Mouse (Mus musculus) thymus, postnatal 14 days (tissue): Measurements from ENCODE around the gene Cdca5.
"Not testable (repeated sequence)": the region's sequence is repeated elsewhere in the genome, so short reads cannot be mapped to it uniquely, and the experiment has no call there.

Experiments used
- DNase-seq: peaks from one replicate; pipeline ENCODE4 v3.0.0; 2021

Cdca5 gene

GRCm38 (mm10) chr19:6084478-6085248 lies at the start of gene Cdca5, which contains the start of gene Zfpl1:
Cdca5 (plus strand) TSS chr19:6084983.
Zfpl1 (minus strand) TSS chr19:6084956.
- DNase-seq: peak; percentile 96

- DNase-seq: no peak
These were observed 48.7 kb upstream of the Cdca5 start for GRCm38 (mm10) chr19:6035966-6036585.

- no peak for DNase-seq
These were observed 47.1 kb upstream of the Cdca5 start for GRCm38 (mm10) chr19:6037695-6038094.

DNA sequence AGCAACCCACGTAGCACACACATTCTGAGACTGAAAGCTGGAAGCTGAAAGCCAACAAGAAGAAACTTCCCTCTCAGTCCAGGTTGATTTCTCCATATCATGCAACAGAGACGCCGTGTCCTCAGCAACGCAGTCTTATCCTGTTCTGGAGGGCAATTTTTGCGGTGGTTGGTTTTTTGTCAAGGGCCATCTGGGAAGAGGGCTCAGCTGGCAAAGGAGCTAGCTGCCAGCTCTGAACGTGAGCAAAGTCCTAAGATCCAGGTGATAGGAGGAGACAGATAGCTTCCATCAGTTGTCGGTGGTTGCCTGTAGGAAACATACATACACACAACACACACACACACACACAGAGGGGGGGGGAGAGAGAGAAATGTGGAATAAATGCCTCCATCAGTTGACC lies 46.5 kb upstream of the Cdca5 start:
- DNase-seq: no peak

DNA sequence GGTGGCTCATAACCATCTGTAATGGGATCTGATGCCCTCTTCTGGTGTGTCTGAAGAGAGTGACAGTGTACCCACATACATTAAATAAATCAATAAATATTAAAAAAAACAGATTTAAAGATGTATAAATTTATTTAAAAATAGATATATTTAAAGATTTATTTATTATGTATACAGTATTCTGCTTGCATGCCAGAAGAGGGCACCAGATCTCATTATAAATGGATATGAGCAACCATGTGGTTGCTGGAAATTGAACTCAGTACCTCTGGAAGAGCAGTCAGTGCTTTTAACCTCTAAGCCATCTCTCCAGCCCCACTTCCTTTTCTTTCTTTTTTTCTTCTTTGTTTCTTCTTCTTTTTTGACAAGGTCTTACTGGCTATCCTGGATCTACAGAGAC lies 44.8 kb upstream of the Cdca5 start:
- DNase-seq: no peak

- no peak for DNase-seq
These were observed 42.5 kb upstream of the Cdca5 start for GRCm38 (mm10) chr19:6042293-6042692.

DNA sequence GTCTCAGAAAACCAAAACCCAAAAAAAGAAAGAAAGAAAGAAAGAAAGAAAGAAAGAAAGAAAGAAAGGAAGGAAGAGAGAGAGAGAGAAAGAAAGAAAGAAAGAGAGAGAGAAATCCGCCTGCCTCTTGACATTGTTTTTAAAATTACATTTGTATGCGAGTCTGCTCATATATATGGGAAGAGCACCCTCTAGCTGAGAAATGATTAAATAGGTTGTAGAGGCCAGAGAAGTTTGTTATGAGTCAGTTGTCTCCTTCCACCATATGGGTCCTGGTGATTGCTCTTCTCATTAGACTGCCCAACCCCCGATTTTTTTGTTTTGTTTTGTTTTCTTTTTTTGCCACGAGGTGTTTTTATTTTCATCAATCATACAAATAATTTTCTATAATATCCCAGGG lies 40.7 kb upstream of the Cdca5 start:
- DNase-seq: not testable (repeated sequence)

DNA sequence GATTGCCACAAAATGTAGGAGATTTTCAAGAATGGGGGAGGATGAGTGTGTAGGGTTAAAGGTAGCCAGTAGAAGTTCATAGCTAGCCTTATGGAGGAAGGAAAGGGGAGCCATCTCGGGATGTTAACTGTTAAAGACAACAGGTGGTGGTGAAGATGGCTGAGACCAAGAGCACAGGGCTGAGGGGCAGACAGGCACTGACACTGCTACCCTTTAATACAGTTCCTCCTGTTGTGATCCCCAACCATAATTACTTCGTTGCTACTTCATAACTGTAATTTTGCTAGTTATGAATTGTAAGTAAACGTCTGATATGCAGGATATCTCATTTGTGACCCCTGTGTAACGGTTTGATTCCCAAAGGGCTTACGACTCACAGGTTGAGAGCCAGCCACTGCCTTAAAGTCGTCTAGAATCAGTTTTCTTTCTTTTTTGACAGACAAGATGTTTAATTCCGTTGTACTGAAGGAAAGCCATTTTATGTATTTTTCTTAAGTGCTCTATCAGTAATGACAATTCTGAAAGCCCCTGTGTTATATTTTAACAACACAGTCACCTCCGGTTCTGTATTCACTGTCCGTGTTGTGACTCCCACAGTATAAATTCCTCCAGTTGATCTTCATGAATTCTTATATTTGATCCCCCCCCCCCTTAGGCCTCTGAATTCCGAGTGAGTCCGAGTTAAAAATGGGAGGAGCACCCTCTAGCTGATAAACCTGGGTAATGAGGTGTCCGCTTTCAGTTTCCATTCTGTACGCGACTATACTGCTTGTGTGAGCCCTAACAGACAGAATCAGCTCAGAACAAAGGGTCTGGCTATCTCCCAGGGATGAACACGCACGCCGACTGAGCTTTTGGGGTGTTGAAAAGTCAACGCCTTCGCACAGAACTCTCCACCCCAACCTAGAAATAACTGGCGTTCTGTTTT lies 39.2 kb upstream of the Cdca5 start:
- DNase-seq: no peak

DNA sequence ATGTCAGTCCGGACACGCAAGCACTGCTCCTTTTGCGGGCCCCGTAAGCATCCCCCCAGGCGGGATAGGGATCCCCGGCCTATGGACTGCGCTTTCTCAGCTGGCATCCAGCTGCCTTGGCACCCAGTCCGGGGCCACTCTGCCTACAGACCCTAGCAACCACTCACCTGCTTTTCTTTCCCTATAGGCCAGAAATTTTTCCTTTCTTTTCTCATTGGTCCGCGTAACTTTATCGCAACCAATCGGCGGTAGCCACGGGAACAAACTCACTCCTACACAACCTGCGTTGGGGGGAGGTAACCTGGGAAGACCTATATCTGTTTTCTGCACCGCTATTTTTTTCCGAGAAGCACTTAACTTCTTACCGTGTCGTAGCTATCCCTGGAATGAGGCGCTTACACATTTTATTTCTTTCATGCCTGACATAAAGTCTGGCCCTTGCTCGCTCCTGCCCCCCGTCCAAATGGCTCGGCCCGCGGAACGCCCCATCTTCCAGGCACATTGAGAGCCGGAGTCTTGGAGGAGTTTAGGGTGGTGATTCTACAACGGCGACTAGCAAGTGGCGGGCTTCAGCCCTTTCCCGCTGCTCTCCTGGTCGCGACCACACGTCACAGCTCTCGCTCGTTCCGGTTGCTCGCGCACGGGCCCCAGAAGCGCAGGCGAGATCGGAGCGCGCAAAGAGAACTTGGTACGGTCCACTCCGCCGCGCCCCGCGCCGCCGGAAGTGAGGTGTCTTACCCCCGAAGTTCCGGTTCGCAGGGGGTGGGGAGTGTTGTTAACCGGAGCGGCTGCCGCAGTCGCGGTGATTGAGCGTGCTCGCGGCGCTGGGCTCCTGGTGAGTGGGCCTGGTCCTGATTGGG lies 38.3 kb upstream of the Cdca5 start, which contains the start of gene Syvn1:
Gene Syvn1 (plus strand): TSS at position 283 of the 860 bp plus-strand sequence.
- DNase-seq: peak; percentile 92

DNA sequence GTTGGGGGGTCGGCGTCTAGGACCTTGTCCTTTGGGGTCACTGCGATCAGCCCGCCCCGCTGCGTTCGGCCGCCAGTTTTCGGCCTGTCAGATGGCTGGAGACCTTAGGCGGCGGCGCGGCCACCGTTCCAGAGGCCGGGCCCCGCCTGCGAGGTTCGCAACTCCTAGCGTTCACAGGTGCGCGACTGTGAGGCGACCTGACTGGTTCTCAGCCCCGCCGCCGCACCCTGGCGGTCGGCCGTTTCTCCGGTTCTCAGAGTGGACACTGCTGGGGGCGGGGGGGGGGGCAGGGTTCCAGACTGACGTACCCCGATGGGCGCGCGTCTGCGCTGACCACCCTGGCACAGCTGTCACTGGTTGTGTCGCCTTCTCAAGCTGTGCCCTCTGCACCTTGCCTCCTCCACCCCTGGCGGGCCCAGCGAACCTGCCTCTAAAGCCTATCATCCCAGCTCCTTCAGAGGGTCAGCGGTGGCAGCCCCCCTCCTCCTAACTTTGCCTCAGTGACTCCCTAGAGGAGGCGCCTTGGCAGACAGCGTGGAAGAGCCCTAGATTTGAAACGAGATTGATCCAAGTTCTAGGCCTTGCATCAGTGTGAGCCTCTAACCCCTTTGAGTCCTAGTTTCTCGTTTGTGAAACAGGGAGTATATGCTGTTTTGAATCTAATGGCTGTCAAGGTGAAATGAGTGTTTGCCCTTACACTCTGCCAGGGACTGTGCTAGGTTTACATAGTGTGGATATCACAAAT lies 37.5 kb upstream of the Cdca5 start:
- DNase-seq: no peak

GRCm38 (mm10) chr19:6047899-6048166 lies 37.0 kb upstream of the Cdca5 start:
- no peak for DNase-seq

- no peak for DNase-seq
These were observed 35.9 kb upstream of the Cdca5 start for GRCm38 (mm10) chr19:6048681-6049410.

DNA sequence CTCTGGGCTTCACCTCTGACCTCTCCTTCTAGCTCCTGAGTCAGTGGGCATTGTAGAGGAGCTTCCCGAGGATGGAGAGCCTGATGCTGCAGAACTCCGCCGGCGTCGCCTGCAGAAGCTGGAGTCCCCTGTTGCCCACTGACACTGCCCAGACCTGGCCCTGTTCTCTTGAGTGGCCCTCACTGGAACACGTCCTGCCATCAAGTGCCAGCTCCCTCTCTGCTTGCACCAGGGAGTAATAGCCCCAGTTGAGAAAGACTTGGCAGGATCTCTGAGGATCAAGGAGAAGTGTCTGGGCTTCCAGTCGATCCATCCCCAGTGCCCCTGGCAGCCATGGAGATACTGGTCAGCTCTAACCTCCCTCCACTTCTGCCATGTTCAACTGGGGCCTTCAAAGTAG lies 32.3 kb upstream of the Cdca5 start:
- no peak for DNase-seq

- DNase-seq: no peak
These were observed 30.5 kb upstream of the Cdca5 start for GRCm38 (mm10) chr19:6054296-6054695.

GRCm38 (mm10) chr19:6056696-6057095 lies 28.1 kb upstream of the Cdca5 start:
- no peak for DNase-seq

GRCm38 (mm10) chr19:6057313-6058096 lies 27.3 kb upstream of the Cdca5 start, which contains the start of the genes Mrpl49 and Fau:
Mrpl49 (minus strand) TSS chr19:6057785.
Fau (plus strand) TSS chr19:6057844.
- peak; percentile 99 for DNase-seq

- DNase-seq: no peak
These were observed 26.3 kb upstream of the Cdca5 start for GRCm38 (mm10) chr19:6058513-6058912.

DNA sequence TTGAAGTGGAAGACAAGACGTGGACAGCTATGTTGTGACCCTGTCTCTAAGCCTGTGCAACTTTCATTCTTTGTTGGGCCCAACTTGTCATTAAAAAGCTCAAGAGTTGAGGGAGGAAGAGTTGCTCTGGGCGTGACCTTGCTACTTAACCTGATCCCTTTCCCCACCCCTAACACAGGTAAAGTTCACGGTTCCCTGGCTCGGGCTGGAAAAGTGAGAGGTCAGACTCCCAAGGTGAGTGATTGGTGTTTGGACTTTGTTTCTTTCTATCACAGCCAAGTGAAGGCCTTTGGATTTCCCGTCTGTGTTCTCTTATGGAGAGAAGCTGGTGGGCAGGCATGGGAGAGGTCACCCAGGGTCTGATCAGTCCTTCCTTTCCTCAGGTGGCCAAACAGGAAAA lies 25.8 kb upstream of the Cdca5 start:
- DNase-seq: no peak

DNA sequence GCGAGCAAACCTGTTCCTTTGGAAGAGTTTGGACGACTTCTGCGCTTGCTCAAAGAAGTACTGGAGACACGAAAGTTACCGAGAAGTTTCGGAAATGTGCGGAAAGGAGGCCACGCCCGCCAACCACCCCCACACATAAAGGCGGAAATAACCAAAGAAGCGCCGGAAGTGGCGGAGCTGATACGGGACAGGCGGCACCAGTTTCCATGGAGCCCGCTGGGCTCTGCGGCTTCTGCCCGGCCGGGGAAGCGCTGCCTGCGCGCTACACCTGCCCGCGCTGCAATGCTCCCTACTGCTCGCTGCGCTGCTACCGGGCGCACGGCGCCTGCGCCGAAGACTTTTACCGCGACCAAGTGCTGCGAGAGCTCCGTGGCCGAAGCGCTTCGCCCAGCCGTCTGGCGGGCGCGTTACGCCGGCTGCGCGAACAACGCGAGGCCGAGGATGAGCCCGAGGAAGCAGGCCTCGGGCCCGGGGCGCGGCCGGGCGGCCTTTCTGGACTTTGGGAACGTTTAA lies 23.7 kb upstream of the Cdca5 start, which contains the start of gene Znhit2:
Gene Znhit2 (plus strand): TSS at position 172 of the 513 bp plus-strand sequence.
- peak; percentile 95 for DNase-seq
